Mouse (Mus musculus) brain, embryonic 14.5 days (tissue): ENCODE data around the gene Ugt8a. TPM values are rescaled to one million over a fixed set of nuclear protein-coding genes. Genes with fewer than 3 reads are reported as not detected.
A peak's percentile ranks its signal among the peaks of the same experiment; 100 is the strongest.

ENCODE experiments used
- DNase-seq: peaks from one replicate; pipeline ENCODE4 v3.0.0-alpha.2; 2011; ENCODE audit warnings: low read depth
- CTCF ChIP-seq: fragments of 200-500 bp; IDR thresholded peaks from 2 replicates; pipeline ENCODE4 v1.5.1; 2012; ENCODE audit warnings: inconsistent platforms, mild to moderate bottlenecking, moderate library complexity, borderline replicate concordance; ENCODE audit not compliant: insufficient read depth, insufficient read length; ENCODE audit errors: extremely low read depth
- POLR2A ChIP-seq: fragments of 200-500 bp; IDR thresholded peaks from 2 replicates; pipeline ENCODE4 v1.6.1; 2012; ENCODE audit warnings: mild to moderate bottlenecking, inconsistent platforms, borderline replicate concordance; ENCODE audit not compliant: poor library complexity, insufficient read depth, insufficient read length, severe bottlenecking; ENCODE audit errors: extremely low read depth
- polyA plus RNA-seq: library from polyadenylated mRNA; depleted of rRNA; stranded (reverse); fragments of >200 nt; gene quantifications from 2 replicates; pipeline ENCODE4 v1.2.3, GENCODE M21; 2012; rRNA removed

Ugt8a gene
- polyA plus RNA-seq = 2.9 and 3.5 TPM in 2 replicates

DNA sequence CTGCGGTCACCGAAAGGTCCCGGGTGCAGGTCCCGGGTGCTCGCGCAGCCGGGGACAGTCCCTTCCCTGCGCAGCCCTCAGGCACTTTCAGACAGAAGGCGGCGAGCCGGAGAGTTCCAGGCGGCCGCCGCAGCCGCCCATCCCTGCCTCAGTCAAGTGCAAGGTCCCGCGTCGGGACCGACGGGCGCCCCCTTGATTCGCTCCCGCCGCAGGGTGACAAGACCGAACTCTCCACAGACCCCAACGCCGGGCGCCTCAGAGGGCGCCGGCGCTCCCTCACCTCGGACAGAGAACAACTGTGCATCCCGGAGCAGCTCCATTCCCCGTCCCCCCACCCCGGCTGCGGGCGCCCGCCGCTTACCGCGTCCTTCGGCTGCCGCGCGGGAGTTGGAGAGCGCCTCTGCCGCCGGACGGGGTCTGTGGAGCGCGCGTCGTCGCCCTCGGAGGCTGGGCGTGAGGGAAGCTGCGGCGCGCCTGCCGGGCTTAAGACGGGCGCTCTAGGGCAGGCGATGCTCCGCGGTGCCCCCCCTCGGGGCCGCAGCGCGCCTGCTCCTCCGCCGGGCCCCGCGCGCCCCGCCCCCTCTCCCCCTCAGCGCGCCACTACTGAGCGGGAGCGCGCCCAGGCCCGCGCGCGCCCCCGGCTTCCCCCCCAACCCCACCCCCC is at the start of gene Ugt8a:
Ugt8a (minus strand) TSS at position 528 of the 664 bp plus-strand sequence.
- no peak for TF ChIP-seq POLR2A
- TF ChIP-seq CTCF = no peak

DNA sequence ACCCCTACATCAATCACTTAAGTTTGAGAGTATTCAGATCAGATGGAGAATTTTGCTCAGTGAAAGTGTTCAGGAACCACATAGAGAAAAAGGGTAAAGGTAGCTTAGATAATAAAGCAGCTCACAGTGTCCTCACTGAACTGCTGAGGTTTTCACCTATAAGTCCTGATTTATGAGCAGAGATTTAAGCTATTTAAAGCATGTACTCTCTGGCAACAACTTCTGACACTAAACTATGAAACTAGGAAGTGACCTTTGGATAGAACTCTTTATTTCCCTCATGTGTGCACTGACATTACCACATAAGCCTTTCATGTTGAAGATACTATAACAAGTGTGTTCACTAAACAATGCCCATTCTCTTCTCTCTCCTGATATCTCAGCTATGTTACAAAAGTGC is 48.2 kb upstream of the Ugt8a start:
- no peak for TF ChIP-seq CTCF
- no peak for TF ChIP-seq POLR2A
- no peak for DNase-seq

More for the DNA sequence above, at the start of gene Ugt8a:
- DNase-seq = peak; percentile 88

DNA sequence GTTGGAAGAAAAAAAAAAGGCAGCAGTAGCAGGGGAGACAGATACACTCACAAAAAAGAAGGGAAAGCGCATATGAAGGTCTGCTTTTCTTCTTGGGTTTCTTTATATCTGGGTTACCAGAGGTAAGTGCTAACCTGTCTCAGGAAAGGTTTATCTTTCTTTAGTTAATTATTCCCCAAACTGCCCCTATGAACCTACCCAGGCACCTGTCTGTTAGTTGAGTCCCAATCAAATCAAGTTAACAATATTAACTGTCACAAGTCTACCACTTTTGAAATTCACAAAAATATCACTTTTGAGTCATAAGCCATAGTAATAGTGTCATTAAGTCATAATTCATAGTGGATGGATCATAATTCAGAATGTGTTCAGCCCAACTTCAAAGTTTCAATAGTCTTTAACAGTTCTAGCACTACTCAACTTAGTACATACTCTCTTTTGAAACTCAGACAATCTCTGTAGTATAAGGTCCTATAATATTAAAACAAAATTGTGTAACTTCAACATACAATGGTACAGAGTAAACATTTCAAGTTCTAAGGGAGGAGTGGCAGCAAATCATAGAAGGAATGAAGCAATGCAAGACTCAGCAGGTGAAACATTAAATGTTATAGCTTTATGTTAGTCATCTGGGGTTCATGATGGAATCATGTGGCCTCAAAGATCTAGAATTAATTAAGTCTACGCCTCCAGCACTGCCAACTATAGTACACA is 45.4 kb upstream of the Ugt8a start:
- no peak for DNase-seq
- TF ChIP-seq CTCF = no peak
- TF ChIP-seq POLR2A = no peak

DNA sequence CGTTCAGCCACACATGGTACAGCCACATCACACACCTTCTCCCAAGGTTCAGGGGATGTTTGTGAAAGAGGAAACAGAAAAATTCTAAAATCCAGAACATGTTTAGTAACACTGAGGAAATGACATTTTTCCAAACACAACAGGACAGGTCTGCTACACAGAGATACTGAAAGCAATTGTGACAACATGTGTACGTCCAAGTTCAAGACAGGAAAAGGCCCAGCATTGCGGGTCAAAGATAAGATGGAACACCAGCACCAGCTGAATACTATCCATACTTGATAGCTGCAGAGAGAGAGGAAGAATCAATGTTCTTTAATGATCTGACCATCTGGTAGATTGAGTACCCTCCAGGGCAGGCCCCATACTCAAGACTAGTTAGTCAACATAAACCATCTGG is 41.1 kb upstream of the Ugt8a start:
- no peak for DNase-seq
- TF ChIP-seq POLR2A = no peak

DNA sequence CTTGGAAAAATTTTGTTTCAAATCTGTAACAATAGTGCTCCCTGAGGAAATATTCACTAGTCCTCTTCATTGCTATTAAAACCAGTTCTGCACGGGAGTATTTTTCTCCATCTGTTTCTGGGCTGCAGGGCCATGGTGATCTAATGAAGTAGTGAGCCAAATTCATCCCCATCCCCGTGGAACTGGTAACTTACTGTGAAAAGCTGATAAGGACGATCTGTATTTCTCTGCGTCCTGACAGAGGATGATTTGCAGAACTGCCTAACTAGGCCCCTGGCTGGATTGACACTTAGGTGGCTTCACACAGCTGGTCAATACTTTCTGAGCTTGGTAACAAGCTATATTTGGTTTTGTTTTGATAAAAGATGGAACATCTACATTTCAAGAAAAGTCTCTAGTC is 37.5 kb upstream of the Ugt8a start:
- no peak for DNase-seq
- no peak for TF ChIP-seq POLR2A
- no peak for TF ChIP-seq CTCF

DNA sequence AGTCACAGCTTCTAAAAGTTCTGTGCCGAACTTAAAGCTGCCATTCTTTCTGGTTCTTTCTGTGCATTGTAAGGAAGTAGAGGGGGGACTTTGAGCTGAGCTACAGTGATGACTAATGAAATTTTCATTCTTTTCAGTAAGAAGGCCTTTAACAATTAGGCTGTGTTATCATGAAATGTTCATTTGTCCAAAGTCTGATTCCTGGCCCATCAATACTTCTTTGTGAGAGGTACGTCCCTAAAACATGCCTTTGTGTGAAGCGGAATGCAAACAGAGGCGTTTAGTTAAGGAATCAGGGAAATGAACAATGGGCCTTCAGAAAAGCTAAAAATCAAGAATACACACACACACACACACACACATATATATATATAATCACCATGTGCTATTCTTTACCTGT is 31.0 kb upstream of the Ugt8a start:
- DNase-seq = no peak
- TF ChIP-seq CTCF (no peak), POLR2A (no peak)

DNA sequence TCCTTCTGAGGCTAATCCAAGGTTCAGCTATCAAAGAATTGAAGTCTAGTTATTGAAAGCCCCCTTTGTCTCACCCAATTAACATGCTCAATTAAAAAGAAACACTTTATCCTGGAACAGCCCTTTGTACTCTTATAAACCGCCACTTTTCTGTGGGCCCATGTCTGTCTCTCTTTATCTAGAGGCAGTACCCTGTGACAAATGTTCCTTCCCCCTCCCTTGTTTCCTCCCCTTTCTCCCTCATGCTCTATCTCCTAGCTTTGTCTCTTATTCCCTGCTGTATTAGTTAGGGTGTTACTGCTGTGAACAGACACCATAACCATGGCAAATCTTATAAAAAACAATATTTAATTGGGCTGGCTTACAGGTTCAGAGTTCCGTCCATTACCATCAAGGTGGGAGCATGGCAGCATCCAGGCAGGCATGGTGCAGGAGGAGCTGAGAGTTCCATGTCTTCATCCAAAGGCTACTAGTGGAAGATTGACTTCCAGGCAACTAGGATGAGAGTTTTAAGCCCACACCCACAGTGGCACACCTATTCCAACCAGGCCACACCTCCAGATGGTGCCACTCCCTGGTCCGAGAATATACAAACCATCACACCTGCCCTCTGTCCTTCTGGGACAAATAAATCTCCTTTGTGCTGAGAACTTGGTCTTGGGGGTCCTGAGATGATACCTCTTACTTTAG is 17.9 kb upstream of the Ugt8a start:
- no peak for TF ChIP-seq CTCF
- no peak for TF ChIP-seq POLR2A
- DNase-seq = peak; percentile 32

DNA sequence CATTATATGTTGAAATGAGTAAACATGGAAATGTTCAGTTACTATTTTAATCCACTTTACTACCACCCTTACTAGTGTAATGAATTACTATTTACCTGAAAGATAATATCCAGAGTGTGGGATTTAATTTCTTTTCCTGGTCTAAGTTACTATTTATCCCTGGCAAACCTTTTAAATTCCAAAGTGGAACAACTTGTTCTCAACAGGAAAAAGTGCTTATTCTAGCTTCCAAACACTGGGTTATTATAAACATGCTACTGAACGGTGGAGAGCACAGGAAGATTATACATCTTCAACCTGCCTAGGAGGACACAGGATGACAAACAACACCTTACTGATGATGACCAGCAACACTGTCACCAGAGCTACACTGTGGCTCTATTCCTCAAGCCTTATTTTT is 16.5 kb upstream of the Ugt8a start:
- DNase-seq = no peak
- no peak for TF ChIP-seq POLR2A
- no peak for TF ChIP-seq CTCF

DNA sequence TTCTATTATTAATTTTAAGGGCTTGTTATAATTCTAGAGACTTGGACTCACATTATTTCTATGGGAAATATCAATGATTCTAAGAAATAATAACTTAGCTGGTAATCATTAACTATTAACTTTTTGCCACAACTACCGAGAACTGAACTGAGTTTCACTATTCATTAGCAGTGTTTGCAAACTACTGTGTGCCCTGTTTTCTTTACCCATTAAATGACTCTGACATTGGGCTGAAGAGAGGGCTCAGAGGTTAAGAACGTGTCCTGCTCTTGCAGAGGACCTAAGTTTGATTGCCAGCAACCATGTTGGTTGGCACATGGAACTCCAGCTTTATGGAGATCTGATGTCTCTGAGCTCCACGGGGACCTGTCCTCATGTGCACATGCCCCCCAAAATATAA is 2.4 kb upstream of the Ugt8a start:
- TF ChIP-seq CTCF (no peak), POLR2A (no peak)
- DNase-seq = no peak

DNA sequence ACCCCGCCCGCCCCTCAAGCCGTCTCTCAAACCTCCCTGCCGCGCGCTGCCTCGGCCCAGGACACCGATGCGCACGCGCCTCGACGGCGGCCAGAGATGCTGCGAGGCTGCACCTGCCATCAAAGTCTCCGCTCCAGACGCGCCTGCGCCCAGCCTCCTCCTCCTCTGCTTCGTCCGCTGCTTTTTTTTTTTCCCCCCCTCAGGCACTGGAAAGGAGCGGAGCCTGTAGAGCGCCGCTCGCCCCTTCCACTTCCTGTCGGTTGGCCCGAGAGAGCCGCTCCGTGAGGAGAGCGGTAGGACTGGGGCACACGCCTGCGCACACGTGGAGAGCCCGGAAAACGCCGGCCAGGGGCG is 314 bp upstream of the Ugt8a start:
- peak; percentile 92 for DNase-seq
- no peak for TF ChIP-seq POLR2A
- no peak for TF ChIP-seq CTCF

DNA sequence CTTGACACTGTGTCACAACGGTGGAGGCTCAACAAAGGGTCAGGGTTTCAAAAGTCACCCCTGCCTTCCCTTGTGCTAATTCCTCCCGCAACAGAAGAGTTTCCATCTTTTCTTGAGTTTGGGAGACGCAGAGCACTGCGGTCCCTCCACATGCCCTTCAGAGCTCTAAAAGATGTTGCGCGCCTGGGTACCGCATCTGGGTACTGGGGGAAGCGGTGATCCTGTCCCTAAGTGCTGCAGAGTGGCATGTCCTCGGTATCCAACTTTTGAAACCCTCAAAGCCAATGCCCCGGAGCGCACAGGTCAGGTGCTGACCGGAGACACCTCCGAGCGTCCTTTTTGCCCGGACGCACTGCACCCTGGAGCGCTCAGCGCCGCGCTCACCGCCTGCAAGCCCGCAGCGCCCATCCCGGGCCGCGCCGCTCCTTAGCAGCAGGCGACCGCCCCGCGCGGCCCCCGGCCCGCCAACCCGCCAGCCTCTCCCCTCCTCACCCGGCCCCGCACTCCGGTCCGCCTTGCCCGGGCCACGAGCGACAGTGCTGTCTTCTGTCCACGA is 805 bp downstream of the Ugt8a start:
- TF ChIP-seq CTCF = no peak
- TF ChIP-seq POLR2A = no peak
- peak; percentile 54 for DNase-seq
